Mouse (Mus musculus) right cerebral cortex, postnatal 36 days (tissue): ENCODE data around the gene Ddx6.
A peak's percentile ranks its signal among the peaks of the same experiment; 100 is the strongest.
"Not testable (repeated sequence)": the region's sequence is repeated elsewhere in the genome, so short reads cannot be mapped to it uniquely, and the experiment has no call there.

Source experiments
- DNase-seq, 2 experiments: peaks; one replicate each; pipeline ENCODE4 v3.0.0; 2022; ENCODE audit warnings: low spot score in 2 of 2, mixed read lengths in 1 of 2

Gene Ddx6

GRCm38 (mm10) chr9:44593886-44594285 lies 10.8 kb upstream of the Ddx6 start:
- no peak for DNase-seq

- no peak for DNase-seq
Observed at GRCm38 (mm10) chr9:44594901-44595536, 9.7 kb upstream of the Ddx6 start.

- DNase-seq = no peak
Observed at GRCm38 (mm10) chr9:44595537-44595930, 9.2 kb upstream of the Ddx6 start.

GRCm38 (mm10) chr9:44597742-44598141 lies 7.0 kb upstream of the Ddx6 start:
- no peak for DNase-seq

- no peak for DNase-seq
Observed at GRCm38 (mm10) chr9:44598899-44599495, 5.7 kb upstream of the Ddx6 start.

GRCm38 (mm10) chr9:44599616-44600015 lies 5.1 kb upstream of the Ddx6 start:
- no peak for DNase-seq

GRCm38 (mm10) chr9:44600801-44601200 lies 3.9 kb upstream of the Ddx6 start:
- no peak for DNase-seq

GRCm38 (mm10) chr9:44602766-44603165 lies 1.9 kb upstream of the Ddx6 start:
- DNase-seq = no peak

GRCm38 (mm10) chr9:44603454-44604289 lies 1.0 kb upstream of the Ddx6 start:
- DNase-seq = peak; percentile 31 to 47

GRCm38 (mm10) chr9:44604290-44604778 lies 358 bp upstream of the Ddx6 start:
- peak; percentile 78 for DNase-seq

GRCm38 (mm10) chr9:44605616-44606165 lies 999 bp downstream of the Ddx6 start:
- DNase-seq = no peak

GRCm38 (mm10) chr9:44606646-44607045 lies 2.0 kb downstream of the Ddx6 start:
- DNase-seq = no peak

- no peak for DNase-seq
Observed at GRCm38 (mm10) chr9:44607306-44607705, 2.6 kb downstream of the Ddx6 start.

GRCm38 (mm10) chr9:44610371-44610770 lies 5.7 kb downstream of the Ddx6 start:
- DNase-seq = no peak

GRCm38 (mm10) chr9:44613081-44613480 lies 8.4 kb downstream of the Ddx6 start:
- DNase-seq = not testable (repeated sequence)

GRCm38 (mm10) chr9:44621114-44621513 lies 16.4 kb downstream of the Ddx6 start:
- no peak for DNase-seq

GRCm38 (mm10) chr9:44624390-44624789 lies 19.7 kb downstream of the Ddx6 start:
- no peak for DNase-seq

GRCm38 (mm10) chr9:44626268-44626667 lies 21.6 kb downstream of the Ddx6 start:
- no peak for DNase-seq

GRCm38 (mm10) chr9:44637551-44638169 lies 33.0 kb downstream of the Ddx6 start:
- DNase-seq = no peak

GRCm38 (mm10) chr9:44638726-44639125 lies 34.0 kb downstream of the Ddx6 start:
- not testable (repeated sequence) for DNase-seq

GRCm38 (mm10) chr9:44640028-44640427 lies 35.3 kb downstream of the Ddx6 start:
- not testable (repeated sequence) for DNase-seq
